Mouse (Mus musculus) liver, embryonic 13.5 days (tissue): ENCODE measurements around the gene Rbms1. TPM values are rescaled to one million over a fixed set of nuclear protein-coding genes. Genes with fewer than 3 reads are reported as not detected.
A peak's percentile ranks its signal among the peaks of the same experiment; 100 is the strongest.

ENCODE experiments used
- ATAC-seq: fragments of 200-750 bp; cut with Nextera tagmentation; 2 replicates; pipeline ENCODE4 v1.8.0; 2017; ENCODE audit warnings: low read depth, mild to moderate bottlenecking, moderate number of reproducible peaks, moderate library complexity
- DNase-seq: peaks from one replicate; pipeline ENCODE4 v3.0.0; 2022
- H3K27ac ChIP-seq: fragments of 300-500 bp; sonication (generic); 2 replicates; pipeline ENCODE4 v1.5.1; 2015; ENCODE audit warnings: moderate library complexity, mild to moderate bottlenecking, inconsistent platforms
- H3K27me3 ChIP-seq: fragments of 300-500 bp; sonication (generic); 2 replicates; pipeline ENCODE4 v1.6.1; 2015; ENCODE audit warnings: mild to moderate bottlenecking, inconsistent platforms
- H3K36me3 ChIP-seq: fragments of 300-500 bp; sonication (generic); 2 replicates; pipeline ENCODE4 v1.6.1; 2015; ENCODE audit warnings: mild to moderate bottlenecking, inconsistent platforms
- H3K4me1 ChIP-seq: fragments of 300-500 bp; sonication (generic); replicated peaks from 2 replicates; pipeline ENCODE4 v1.6.1; 2015; ENCODE audit warnings: inconsistent platforms
- H3K4me2 ChIP-seq: fragments of 300-500 bp; sonication (generic); 2 replicates; pipeline ENCODE4 v1.6.1; 2015; ENCODE audit warnings: inconsistent platforms, mild to moderate bottlenecking, moderate library complexity
- H3K4me3 ChIP-seq: fragments of 300-500 bp; sonication (generic); replicated peaks from 2 replicates; pipeline ENCODE4 v1.5.1; 2015; ENCODE audit warnings: mild to moderate bottlenecking, inconsistent platforms
- H3K9ac ChIP-seq: fragments of 300-500 bp; sonication (generic); 2 replicates; pipeline ENCODE4 v1.6.1; 2015; ENCODE audit warnings: mild to moderate bottlenecking, inconsistent platforms
- H3K9me3 ChIP-seq: fragments of 300-500 bp; sonication (generic); replicated peaks from 2 replicates; pipeline ENCODE4 v1.6.1; 2016; ENCODE audit warnings: inconsistent platforms
- WGBS: fragments of 180-500 bp; shearing (Covaris S2); methylation state at CpG from one replicate; pipeline ENCODE4 v1.1.7; 2015; ENCODE audit not compliant: insufficient replicate concordance; 5-methylcytosine and 5-hydroxymethylcytosine counted together
- polyA plus RNA-seq: library from polyadenylated mRNA; unstranded; fragments of >200 nt; fragmentation: Nextera tagmentation; extraction: Ambion mirVana; gene quantifications from 2 replicates; pipeline ENCODE4 v1.2.1, GENCODE M21; 2015

Gene Rbms1
- polyA plus RNA-seq, 1 experiment from 2014 or later = 42.8 TPM

GRCm38 (mm10) chr2:60796616-60796968 is 166.4 kb downstream of the Rbms1 start:
- no peak overlapping the region for H3K27ac ChIP-seq
- no peak for ATAC-seq

GRCm38 (mm10) chr2:60795861-60796260 is 167.1 kb downstream of the Rbms1 start:
- ATAC-seq (no peak), DNase-seq (no peak)
- H3K4me2 ChIP-seq = no peak overlapping the region
- no peak overlapping the region for H3K9ac ChIP-seq
- WGBS = 65% methylated on average over 9 of the region's 9 CpGs
- no peak overlapping the region for H3K4me3 ChIP-seq
- no peaks in the 10 kb centered on the region for H3K27me3 ChIP-seq
- peaks cover 11% of the 10 kb centered on the region for H3K36me3 ChIP-seq
- no peak overlapping the region for H3K27ac ChIP-seq
- no peaks in the 10 kb centered on the region for H3K9me3 ChIP-seq
- H3K4me1 ChIP-seq = 0 out of 2 replicates have a peak, but pooled peaks cover 4% of the 10 kb centered on the region

More at GRCm38 (mm10) chr2:60796616-60796968, 166.4 kb downstream of the Rbms1 start:
- H3K4me2 ChIP-seq = no peak overlapping the region
- 0 out of 2 replicates have a peak, but pooled peaks cover 6% of the 10 kb centered on the region for H3K4me1 ChIP-seq
- H3K27me3 ChIP-seq = no peaks in the 10 kb centered on the region
- H3K9me3 ChIP-seq = no peaks in the 10 kb centered on the region
- H3K9ac ChIP-seq = no peak overlapping the region
- 95% methylated on average over 2 of the region's 2 CpGs for WGBS
- peaks cover 11% of the 10 kb centered on the region for H3K36me3 ChIP-seq
- H3K4me3 ChIP-seq = no peak overlapping the region
- no peak for DNase-seq

GRCm38 (mm10) chr2:60792506-60792905 is 170.5 kb downstream of the Rbms1 start:
- 77% methylated on average over 4 of the region's 4 CpGs for WGBS
- Histone ChIP-seq H3K4me3 (no peak overlapping the region), H3K4me1 (no peaks in the 10 kb centered on the region), H3K9me3 (no peaks in the 10 kb centered on the region), H3K4me2 (no peak overlapping the region), H3K27me3 (no peaks in the 10 kb centered on the region), H3K27ac (no peak overlapping the region), H3K36me3 (peaks cover 15% of the 10 kb centered on the region), H3K9ac (no peak overlapping the region)
- DNase-seq = no peak
- ATAC-seq = no peak

DNA sequence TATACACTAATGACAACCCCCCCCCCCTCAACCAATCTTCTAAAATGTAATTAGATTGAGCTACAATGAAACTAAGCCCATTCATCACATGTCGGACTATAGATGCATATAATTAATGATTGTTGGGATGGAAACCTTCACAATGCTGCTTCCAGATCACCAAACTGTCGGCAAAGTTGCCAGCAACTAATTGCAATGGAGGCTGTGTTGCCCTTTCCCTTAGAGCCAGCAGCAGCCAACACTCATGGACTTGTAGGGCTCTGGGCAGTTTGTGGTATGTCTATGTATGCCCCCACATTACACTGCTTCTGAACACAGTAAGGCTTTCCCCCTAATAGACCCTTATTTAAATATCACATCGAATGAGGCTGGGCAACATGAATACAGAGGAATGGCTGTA is 173.9 kb downstream of the Rbms1 start:
- Histone ChIP-seq H3K36me3 (0 out of 2 replicates have a peak, but pooled peaks cover 15% of the 10 kb centered on the region), H3K9me3 (no peaks in the 10 kb centered on the region), H3K4me2 (no peak overlapping the region), H3K27me3 (no peaks in the 10 kb centered on the region), H3K4me3 (no peak overlapping the region), H3K9ac (no peak overlapping the region), H3K27ac (no peak overlapping the region), H3K4me1 (no peaks in the 10 kb centered on the region)
- DNase-seq (no peak), ATAC-seq (no peak)
- WGBS = 73% methylated on average over 3 of the region's 3 CpGs

GRCm38 (mm10) chr2:60788173-60788908 is 174.7 kb downstream of the Rbms1 start:
- no peaks in the 10 kb centered on the region for H3K9me3 ChIP-seq
- no peak overlapping the region for H3K27ac ChIP-seq
- H3K4me3 ChIP-seq = no peak overlapping the region
- H3K36me3 ChIP-seq = 0 out of 2 replicates have a peak, but pooled peaks cover 13% of the 10 kb centered on the region
- 81% methylated on average over 6 of the region's 6 CpGs for WGBS
- H3K9ac ChIP-seq = no peak overlapping the region
- ATAC-seq (no peak), DNase-seq (no peak)
- H3K4me1 ChIP-seq = no peaks in the 10 kb centered on the region
- no peak overlapping the region for H3K4me2 ChIP-seq
- H3K27me3 ChIP-seq = no peaks in the 10 kb centered on the region

DNA sequence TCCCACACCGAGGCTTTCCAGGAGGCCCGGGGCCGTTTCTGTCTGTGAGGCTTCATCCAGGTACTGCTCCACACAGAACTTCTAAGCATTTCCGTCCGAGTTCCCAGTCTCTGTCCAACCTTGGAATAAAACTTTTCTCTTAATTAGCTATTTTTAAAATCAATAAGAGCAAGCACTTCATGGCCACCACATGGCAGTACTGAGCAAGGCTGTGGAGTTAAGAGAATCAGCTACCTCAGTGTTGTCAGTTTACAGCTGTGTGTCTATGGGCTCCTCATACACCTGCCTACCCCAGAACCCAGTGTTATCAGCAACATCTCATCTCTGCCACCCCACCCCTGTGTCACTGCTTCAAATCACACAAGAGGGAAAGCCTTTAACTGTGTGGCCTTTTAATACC is 175.9 kb downstream of the Rbms1 start:
- no peak overlapping the region for H3K4me2 ChIP-seq
- no peaks in the 10 kb centered on the region for H3K4me1 ChIP-seq
- H3K36me3 ChIP-seq = 0 out of 2 replicates have a peak, but pooled peaks cover 13% of the 10 kb centered on the region
- H3K27ac ChIP-seq = no peak overlapping the region
- no peak overlapping the region for H3K4me3 ChIP-seq
- H3K9ac ChIP-seq = no peak overlapping the region
- H3K27me3 ChIP-seq = no peaks in the 10 kb centered on the region
- WGBS = 83% methylated on average over 5 of the region's 5 CpGs
- ATAC-seq (no peak), DNase-seq (no peak)
- H3K9me3 ChIP-seq = no peaks in the 10 kb centered on the region

DNA sequence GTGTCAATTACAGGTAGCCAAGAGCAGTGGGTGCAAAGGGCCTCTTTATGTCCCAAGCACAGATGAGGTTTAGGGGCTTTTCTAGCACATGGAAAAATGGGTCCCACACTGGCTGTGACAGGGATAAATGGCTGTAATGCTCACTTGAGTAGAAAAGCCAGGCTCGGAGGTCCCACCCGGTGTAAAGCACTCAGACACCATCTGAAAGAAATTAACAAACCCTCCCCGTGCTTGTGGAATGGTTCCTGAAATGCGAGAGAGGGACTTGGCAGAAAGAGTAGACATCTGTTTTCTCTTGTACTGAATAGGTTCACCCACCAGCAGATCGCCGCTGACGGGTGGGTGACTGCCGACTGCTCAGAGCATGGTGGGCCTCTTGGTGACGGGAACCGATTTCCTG is 176.7 kb downstream of the Rbms1 start:
- H3K36me3 ChIP-seq = peaks cover 18% of the 10 kb centered on the region
- DNase-seq (no peak), ATAC-seq (no peak)
- no peak overlapping the region for H3K27ac ChIP-seq
- WGBS = 78% methylated on average over 10 of the region's 10 CpGs
- no peaks in the 10 kb centered on the region for H3K9me3 ChIP-seq
- H3K27me3 ChIP-seq = no peaks in the 10 kb centered on the region
- no peak overlapping the region for H3K9ac ChIP-seq
- no peak overlapping the region for H3K4me3 ChIP-seq
- H3K4me1 ChIP-seq = no peaks in the 10 kb centered on the region
- no peak overlapping the region for H3K4me2 ChIP-seq

DNA sequence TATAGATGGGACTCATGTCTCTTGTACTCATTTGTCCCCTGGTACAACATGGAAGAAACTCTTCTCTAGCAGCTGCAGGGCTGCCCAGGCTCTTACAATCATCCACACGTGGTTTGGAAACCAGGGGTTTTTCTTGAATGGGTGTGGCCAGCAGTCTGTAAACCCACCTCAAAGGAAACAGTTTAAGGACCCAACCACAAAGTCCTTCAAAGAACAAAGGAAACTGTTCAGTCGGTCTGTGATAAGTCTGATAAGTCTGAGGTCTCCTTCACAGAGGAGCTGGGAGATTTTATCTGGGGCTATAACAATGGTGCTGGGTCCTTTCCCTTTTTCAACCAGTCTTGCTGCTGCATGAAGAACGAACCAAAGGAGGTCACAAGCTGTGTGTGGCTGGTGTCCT is 188.5 kb downstream of the Rbms1 start:
- 7% methylated on average over 3 of the region's 3 CpGs for WGBS
- Histone ChIP-seq H3K9ac (no peak overlapping the region), H3K9me3 (no peaks in the 10 kb centered on the region), H3K27me3 (no peaks in the 10 kb centered on the region), H3K4me2 (no peak overlapping the region), H3K4me3 (no peak overlapping the region), H3K4me1 (peaks cover 14% of the 10 kb centered on the region), H3K36me3 (peaks cover 57% of the 10 kb centered on the region), H3K27ac (no peak overlapping the region)
- no peak for DNase-seq
- ATAC-seq = 0 out of 2 replicates have a peak, but pooled peaks have one; percentile 23

GRCm38 (mm10) chr2:60773592-60773991 is 189.4 kb downstream of the Rbms1 start:
- 78% methylated on average over 5 of the region's 5 CpGs for WGBS
- H3K4me1 ChIP-seq = peaks cover 14% of the 10 kb centered on the region
- H3K4me2 ChIP-seq = no peak overlapping the region
- peaks cover 55% of the 10 kb centered on the region for H3K36me3 ChIP-seq
- no peak overlapping the region for H3K9ac ChIP-seq
- H3K9me3 ChIP-seq = no peaks in the 10 kb centered on the region
- ATAC-seq (no peak), DNase-seq (no peak)
- H3K4me3 ChIP-seq = no peak overlapping the region
- H3K27ac ChIP-seq = no peak overlapping the region
- no peaks in the 10 kb centered on the region for H3K27me3 ChIP-seq

GRCm38 (mm10) chr2:60766420-60766819 is 196.6 kb downstream of the Rbms1 start:
- Histone ChIP-seq H3K4me3 (no peak overlapping the region), H3K9ac (no peak overlapping the region), H3K4me1 (no peaks in the 10 kb centered on the region), H3K9me3 (no peaks in the 10 kb centered on the region), H3K36me3 (peaks cover 46% of the 10 kb centered on the region), H3K27me3 (no peaks in the 10 kb centered on the region), H3K27ac (no peak overlapping the region), H3K4me2 (no peak overlapping the region)
- DNase-seq (no peak), ATAC-seq (no peak)
- WGBS = 78% methylated on average over 8 of the region's 8 CpGs

DNA sequence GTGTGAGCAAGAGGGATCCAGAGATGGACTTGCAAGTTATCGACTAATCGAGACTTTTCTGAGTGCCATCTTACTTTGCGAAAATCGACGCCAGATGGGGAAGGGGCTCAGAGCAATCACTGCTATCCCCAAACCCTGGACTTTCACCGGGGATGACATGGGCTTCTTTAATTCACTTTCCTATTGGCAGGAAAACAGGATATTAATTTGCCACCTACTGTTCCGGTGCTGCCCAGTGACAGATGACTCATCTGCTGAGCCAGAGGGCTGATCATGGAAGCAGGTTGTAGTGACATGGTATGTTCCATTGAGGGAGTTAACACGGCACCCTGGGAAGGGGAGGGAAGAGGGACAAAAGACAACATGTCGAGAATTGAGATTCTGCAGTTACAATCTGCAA is 206.8 kb downstream of the Rbms1 start:
- DNase-seq (no peak), ATAC-seq (no peak)
- no peaks in the 10 kb centered on the region for H3K9me3 ChIP-seq
- H3K27me3 ChIP-seq = no peaks in the 10 kb centered on the region
- no peaks in the 10 kb centered on the region for H3K4me1 ChIP-seq
- H3K4me3 ChIP-seq = no peak overlapping the region
- no peak overlapping the region for H3K9ac ChIP-seq
- H3K36me3 ChIP-seq = peaks cover 21% of the 10 kb centered on the region
- H3K4me2 ChIP-seq = no peak overlapping the region
- H3K27ac ChIP-seq = no peak overlapping the region
- 88% methylated on average over 9 of the region's 9 CpGs for WGBS

- no peaks in the 10 kb centered on the region for H3K4me1 ChIP-seq
- no peak overlapping the region for H3K4me2 ChIP-seq
- H3K9me3 ChIP-seq = no peaks in the 10 kb centered on the region
- peaks cover 21% of the 10 kb centered on the region for H3K36me3 ChIP-seq
- no peak for ATAC-seq
- H3K9ac ChIP-seq = no peak overlapping the region
- no peak overlapping the region for H3K4me3 ChIP-seq
- no peak overlapping the region for H3K27ac ChIP-seq
- WGBS = 92% methylated on average over 7 of the region's 7 CpGs
- H3K27me3 ChIP-seq = no peaks in the 10 kb centered on the region
- no peak for DNase-seq
Measured at GRCm38 (mm10) chr2:60755101-60755500, 207.9 kb downstream of the Rbms1 start.
